Mouse (Mus musculus): Measurements from ENCODE around the gene Ddhd1.
A peak's percentile ranks its signal among the peaks of the same experiment; 100 is the strongest.

The Ddhd1 gene

DNA sequence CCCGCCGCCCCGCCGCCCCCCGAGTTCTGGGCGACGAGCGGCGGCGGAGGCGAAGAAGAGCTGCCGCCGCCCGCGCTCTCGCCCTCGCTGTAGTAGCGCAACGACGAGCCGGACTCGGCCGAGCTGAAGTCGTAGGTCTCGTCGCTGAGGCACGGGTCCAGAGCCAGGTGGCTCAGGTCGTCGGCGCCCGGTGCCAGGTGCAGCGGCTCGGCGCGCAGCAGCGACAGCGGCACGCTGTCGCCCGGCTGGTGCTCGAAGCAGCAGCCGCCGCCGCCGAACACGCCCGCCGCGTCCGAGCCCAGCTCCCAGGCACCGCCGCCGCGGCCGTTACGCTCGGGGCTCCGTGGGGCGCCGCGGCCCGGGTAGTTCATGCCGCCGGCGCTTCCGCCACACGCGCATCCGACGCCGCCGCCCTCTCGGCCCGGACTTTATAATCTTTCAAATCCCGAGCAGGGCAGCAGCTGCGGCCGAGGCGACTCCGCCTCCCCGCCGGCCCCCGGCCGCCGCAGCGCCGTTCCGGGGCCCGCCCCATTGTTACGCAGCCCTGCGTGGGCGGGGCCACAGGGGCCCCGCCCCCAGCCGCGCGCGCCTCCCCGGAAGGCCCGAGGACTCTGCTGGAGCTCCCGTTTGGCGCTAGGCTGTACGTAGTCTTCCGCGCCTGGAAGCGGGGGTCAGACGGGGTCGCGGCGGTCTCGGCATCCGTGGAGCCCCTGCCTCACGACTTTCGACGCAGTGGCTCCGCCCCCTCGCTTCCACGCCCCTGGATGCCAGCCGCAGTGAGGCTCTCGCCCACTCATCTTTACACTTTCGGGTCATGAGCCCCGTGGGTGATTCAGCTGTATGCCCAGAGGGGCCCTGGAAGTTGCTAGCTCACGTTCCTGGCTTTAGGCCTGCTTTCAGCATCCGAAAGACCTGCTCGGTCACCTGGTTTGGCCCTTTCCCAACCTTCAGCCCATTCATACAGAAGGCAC, at the start of gene Ddhd1:
Gene Ddhd1, minus strand, starts transcription at position 503 of the 971 bp plus-strand sequence.
- DNase-seq (ENCODE audit: low read depth, low spot score), result peak; percentile 92

DNA sequence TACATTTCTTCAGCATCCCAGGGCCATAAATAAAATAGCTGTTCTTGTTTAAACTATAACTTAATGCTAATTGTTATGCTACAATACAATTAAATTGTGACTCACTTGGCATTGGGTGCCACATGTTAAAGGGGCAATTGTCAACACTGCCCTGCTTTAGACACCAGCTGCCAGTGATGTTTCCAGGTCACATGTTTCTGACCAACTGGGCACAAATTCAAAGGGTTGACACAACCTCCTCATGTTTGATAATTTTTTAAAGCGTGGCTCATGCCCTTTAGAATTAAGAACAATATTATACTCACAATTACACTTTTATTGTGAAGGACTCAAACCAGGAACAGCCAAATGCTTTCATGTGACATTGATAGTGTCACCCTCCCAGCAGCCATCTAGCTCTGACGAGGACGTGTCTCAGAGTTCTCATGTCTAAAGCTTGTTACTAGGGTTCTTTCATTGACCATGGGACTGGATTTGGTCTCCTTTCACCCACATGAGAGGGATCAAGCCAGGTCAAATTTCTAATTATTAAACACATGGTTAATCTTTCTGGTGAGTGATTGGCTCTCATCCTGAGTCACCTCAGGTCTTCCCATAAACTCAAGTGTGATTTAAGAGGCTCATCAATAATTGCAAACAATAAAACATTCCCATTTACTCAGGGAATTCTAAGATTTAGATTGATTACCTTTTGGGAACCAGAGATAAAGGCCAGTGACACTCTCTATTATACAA, 49.4 kb upstream of the Ddhd1 start:
- DNase-seq (ENCODE audit: low read depth, low spot score), result no peak

DNA sequence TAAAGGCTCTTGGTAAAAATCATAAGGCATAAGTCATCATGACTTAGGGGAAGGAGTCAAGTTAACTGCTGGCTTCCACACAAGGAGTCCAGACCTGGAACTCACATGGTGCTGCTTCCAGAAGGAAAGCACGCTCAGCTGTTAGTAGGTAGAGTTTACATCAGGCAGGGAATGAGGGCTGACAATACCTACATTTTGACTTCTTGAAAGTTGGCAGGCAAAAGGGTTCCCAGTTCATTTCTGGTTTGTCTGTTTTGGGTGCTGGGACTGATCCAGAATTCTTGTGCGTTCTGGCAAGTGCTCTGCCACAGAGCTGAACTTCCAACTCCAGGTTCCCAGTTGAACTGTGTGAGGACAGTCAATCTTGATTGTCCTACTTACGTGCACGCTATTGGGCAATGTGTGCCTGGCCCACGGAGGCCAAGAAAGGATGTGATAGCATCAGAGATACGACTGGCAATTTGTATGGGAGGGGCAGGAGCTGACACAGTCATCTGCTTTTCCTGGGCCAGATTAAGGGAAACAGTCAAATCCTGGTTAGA, 42.2 kb upstream of the Ddhd1 start:
- DNase-seq (ENCODE audit: low read depth, low spot score), result no peak

DNA sequence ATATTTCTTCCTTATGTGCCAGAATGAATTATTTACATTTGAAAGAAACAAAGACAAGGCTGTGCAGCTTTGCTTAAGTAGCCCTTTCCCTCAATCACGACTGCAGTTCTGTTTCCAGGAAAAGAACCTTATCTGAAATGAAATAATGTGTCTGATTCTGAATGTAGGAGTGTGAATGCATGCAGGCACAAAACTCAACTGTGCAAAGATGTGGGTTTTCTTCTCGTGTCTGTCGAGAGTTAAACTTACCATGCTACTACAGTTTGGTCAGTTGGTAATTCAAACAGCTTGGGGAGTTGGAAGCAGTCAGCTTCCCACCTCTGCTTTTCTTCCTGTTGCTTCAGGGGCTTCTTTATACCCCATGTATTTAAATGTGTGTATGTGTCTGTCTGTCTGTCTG, 40.9 kb upstream of the Ddhd1 start:
- DNase-seq (ENCODE audit: low read depth, low spot score), result no peak

DNA sequence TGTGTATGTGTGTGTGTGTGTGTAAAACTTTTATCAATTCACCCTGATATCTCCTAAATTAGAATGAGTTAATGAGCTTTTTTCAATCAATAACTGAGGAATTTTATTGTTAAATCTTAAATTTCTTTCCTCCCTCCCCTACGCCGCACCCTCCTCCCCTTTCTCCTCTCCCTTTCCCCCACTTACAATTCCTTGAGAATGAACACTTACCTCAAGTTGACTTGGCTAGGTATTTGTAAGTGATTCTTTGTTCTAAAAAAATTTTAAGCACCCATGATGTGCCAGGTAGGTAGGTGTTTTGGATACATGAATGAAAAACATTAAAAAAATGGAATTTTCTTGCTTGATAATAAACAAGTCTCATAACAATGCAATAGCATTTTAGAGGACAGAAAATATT, 38.2 kb upstream of the Ddhd1 start:
- no peak for DNase-seq (ENCODE audit: low read depth, low spot score)

DNA sequence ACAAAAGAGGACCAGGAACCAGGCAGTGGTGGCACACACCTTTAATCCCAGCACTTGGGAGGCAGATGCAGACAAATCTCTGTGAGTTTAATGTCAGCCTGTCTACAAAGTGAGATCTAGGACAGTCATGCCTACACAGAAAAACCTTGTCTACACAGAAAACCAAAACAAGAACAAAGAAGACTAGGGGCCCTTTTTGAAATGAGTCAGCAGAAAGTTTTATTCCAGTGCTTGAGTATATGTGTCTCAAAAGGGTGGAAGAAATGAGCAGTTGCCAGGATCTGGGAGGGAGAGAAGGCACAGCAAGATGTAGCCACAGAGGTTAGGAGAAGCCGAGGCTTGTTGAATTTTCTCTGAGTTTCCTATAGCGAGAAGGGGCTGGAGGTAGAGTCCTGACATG, 35.9 kb upstream of the Ddhd1 start:
- DNase-seq (ENCODE audit: low read depth, low spot score), result no peak

DNA sequence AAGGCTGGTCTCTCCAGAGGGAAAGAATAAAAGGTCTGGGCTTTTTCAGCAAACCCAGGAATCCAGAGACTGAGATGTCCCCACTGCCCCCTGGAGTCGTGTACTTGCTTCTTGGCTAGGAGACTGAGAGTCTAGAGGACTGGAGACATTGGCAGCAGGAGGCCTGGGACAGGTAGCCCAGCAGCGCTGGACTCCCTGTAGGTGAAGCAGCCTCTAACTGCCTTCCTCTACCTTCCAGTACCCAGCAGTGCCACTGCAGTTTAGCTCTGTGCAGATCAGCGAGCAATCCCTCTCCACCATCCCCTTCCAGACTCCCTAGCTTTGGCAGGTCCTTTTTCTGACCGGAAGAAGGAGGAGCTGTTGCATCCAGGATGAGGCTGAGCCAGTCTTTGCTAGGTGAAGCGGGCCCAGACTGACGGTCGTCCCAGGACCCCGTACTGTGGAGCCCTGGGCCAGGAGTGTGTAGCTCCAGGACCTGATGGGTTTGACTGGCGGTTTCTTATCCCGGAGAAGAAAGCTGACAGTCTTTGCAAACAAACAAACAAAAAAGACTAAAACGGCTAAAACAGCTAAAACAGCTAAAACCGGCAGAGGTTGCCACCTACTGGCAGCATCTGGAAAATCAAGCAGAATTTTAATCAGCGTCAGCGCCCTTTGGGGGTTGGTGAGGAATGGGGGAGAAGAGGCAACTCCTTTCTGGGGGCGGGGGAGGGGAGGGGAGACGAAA, 32.7 kb upstream of the Ddhd1 start:
- DNase-seq (ENCODE audit: low read depth, low spot score), result peak; percentile 58

DNA sequence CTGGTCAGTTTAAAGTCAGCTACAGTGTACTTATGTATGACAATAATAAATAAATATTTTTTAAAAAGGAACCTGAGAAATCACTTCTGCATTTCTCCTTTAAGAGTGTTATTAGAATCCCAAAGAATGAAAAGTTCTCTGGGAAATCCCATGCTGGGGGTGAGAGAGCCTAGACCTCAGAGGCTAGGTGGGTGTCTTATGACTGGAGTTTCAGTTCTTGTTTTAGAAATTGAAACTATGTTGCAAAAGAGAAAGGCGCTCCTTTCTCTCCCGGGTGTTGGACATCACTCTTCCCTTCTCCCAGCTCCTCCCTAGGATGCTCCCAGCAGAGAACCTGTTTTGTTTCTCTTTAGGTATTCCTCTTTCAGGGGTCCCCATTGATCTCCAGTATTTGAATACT, 27.4 kb upstream of the Ddhd1 start:
- no peak for DNase-seq (ENCODE audit: low read depth, low spot score)

DNA sequence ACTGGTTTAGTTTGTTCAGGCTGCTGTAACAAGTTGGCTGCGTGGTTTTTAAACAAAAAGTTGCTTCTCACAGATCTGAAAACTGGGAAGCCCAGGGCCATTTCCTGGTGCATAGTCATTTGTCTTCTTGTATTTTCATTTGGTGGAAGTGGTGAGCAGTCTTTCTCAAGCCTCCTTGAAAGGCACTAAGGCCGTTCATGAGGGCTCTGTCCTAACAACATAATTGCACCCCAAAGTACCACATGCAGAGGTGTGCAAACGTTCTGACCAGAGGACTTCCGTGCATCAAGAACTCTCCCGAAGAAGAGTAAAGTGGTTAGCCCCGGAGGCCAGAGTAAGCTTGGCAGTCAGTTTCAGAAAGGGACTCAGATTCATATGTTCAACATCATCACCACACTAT, 18.8 kb upstream of the Ddhd1 start:
- DNase-seq (ENCODE audit: low read depth, low spot score), result no peak

DNA sequence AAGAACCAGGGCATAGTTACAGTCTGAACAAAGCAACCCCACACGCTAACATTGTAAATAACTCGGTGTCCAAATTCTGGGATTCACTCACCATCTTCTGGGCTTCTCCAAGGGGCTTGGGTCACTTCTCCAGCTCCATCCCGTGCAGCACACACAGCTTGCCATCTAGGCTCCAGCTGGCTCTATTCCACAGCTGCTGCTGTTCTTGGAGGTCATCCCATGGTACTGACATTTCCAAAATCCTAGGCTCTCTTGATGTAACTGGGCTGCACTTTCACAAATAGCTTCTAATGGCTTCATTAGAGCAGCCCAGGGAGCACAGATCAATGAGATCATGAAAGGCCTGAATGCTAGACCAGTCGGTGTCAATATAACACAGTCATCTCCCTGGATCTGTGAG, 10.4 kb upstream of the Ddhd1 start:
- DNase-seq (ENCODE audit: low read depth, low spot score), result no peak

DNA sequence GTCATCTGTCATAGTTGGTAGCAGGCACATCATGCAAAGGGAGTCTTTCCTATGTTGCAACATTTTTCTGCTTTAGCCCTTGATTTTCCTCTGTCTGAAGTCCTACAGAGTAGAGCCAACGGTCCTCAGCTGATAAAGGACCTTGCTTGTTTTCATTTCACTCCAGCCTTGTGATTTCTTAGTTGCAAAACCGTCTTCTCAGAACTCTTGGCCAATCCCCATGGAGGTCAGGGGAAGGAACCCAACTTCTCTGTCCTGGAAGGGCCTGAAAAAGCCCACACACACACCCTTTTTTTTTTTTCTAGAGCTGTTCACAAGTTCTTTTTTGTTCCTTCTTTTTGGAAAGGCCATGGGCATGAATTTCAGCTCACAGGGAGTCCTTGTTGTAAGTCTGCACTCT, 9.3 kb upstream of the Ddhd1 start:
- DNase-seq (ENCODE audit: low read depth, low spot score), result no peak

DNA sequence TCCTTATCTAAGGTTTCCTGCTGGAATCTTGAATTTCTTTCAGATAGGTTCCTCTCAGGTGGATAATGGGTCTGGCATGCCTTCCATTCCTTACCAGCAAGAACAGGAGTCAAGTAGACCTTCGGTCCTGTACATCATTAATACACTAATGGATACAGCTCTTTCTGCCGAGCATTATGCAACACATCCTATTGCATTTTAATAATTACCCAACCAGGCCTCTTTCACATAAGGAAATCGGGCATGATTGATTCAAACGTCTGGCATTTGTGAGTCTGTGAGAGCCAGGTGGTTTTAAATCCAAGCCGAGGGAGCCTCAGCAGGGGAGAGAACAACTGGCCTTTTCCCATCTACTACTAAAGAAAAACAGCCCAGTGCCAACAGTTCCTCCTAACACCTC, 3.6 kb upstream of the Ddhd1 start:
- no peak for DNase-seq (ENCODE audit: low read depth, low spot score)

DNA sequence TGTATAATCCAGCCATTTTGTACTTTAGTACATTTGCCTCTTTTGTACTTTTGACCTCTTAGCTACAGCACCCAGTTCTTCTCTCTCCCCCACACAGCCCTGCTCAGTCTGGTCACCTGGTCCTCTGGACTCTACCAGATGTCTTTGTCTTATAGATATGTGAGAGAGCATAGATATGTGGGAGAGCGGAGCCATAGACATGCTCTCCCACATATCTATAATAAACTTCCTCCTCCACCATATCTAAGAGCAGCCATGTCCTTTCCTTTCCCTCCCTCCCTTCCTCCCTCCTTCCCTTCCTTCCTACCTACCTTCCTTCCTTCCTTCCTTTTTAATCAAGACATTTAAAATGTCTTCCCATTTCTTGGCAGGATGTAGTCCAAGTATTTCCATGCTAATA, 2.4 kb upstream of the Ddhd1 start:
- DNase-seq (ENCODE audit: low read depth, low spot score), result no peak

DNA sequence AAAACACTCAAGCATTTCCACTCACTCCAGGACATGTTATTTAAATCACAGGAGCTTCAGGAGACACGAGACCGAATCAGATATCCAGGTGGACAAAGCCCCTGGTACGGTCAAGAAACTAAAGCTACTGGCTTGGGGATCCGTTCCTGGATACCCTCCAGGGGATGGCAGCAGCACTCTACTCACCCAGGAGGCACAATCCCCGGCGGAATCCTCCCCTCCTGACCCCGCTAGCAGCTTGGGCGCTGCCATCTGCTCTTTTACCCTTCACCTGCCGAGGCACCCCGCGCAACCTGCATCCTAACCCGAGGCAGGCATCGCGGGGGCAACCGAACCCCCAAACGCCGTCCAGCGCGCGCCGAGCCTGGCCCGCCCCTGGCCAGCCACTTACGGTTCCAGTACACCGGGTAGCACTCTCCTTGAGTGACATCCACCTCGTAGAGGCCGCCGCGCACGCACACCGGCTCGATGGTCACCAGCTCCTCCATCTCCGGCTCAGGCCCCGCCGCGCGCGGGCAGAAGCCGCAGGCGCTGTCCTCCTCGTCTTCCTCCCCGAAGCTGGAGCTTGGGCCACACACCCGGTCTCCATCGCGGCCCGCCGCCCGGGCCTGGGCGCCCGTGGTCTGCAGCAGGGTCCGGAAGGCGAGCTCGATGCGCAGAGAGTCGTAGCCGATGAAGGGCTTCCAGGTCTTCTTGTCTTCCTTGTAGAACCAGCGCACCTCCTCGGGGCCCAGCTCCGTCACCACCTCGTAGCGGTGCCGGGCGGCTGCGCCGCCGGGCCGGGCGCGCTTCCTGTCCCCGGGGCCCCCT, 907 bp downstream of the Ddhd1 start:
- peak; percentile 65 for DNase-seq (ENCODE audit: low read depth, low spot score)

DNA sequence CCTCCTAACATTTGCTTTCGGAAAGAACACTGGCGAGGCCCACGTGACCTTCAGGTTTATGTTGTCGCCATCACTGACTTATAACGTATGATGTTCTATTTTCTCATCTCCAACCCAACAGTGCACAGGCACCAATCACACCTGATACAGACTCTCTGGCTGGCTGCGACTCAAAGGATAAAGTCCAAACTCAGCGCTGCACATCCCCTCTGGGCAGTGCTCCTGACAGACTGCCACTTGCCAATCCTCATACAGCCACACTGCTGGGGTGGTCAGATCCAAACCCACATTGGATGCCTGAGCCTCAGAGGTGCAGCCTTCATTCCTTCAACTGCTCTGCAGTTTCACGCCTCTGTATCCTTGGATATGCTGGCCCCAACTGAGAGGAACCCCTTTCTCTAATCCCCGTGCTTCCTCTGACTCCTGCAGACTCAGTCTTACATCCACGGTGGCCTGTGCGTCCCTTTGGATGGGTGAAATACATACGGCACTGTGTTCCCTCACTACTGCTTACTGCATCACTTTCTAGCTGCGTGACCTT, 3.0 kb downstream of the Ddhd1 start:
- DNase-seq (ENCODE audit: low read depth, low spot score), result no peak

DNA sequence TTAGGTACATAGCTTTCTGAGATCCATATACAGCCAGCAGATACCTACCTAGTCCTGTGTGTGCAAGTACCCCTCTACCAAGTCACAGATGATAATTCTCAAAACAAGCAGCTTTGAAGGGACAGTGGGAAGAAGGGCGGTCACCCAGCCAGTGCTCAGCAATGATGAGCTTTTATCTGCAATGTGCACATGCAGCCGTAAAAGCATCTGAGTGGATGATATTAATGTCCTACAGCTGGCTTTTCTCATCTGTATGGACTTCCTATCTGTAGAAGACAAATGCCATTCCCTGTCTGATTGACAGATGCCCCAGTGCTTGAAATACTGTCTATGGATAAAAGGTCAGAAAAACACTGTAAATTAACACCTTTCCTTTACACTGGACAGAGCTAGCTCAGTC, 4.2 kb downstream of the Ddhd1 start:
- DNase-seq (ENCODE audit: low read depth, low spot score), result no peak

DNA sequence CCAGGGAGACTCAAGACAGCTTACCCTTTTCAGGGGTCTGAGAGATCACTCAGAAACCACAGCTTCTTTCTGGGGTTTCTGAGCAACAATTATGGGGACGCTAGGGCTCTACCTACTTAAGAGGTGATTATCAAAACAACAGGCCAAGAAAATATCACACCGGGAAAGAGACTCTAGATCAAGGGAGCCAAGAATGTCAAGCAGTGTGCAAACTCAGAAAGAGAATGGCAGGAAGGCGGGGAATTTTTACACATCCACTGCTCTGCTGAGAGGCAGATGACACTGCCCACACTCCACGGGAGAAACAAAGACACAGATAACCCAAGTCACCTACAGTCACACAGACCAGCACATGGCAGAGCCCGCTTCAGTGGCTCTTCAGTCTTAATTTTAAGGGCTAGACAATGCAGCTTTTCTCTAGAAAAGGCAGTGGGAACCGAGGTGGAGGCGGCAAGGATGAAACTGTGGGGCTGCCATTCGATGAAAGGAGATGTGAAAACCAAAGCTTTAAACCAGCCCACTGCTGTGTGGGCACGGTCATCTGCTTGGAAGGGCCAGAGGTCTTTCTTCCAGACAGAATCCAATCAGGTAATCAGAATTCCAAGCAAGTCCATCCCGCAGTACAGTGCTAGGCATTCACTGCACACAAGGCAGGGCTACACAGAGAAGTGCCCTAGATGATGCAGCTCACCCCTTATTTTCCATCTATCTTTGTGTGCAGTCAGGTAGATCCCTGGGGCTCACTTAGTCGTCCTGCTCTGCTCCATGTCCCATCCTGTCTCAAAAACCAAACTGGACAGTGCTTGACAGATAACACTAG, 8.7 kb downstream of the Ddhd1 start:
- DNase-seq (ENCODE audit: low read depth, low spot score), result peak; percentile 23

DNA sequence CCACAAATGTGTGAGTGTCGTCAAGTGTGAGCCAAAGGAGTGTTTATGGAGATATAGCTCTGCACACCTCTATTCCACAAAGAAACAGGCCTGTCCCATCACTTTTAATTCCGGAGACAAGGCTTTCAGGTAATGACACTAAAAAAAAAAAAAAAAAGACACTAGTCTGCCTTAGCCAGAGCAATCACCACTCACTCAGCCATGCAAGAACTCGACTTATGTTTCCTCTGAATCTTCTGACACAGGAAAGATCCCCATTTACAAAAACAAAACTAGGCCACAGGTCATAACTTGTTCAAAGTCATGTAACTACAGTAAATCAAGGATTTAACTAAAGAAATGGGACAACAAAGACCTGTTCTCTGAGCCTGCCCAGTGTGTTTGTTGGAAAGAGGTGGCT, 9.8 kb downstream of the Ddhd1 start:
- no peak for DNase-seq (ENCODE audit: low read depth, low spot score)

DNA sequence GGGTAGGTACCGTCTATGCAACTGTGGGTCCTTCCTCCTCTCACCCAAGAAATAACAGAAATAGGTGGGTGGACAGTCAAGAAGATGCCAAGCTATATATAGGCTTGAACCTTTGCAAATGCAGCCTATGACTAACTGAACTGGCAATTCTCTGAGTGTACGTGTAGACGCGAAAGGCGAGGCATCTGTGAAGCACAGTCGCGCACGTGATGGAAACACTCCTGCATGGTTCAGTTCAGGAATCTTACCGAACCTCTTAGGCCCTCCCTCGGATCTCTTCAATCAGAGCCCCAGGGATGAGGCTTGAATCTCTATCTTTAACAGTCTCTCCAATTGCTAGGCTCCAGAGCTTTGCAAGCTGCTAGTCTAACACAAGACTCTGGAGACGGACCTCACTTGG, 10.3 kb downstream of the Ddhd1 start:
- no peak for DNase-seq (ENCODE audit: low read depth, low spot score)

DNA sequence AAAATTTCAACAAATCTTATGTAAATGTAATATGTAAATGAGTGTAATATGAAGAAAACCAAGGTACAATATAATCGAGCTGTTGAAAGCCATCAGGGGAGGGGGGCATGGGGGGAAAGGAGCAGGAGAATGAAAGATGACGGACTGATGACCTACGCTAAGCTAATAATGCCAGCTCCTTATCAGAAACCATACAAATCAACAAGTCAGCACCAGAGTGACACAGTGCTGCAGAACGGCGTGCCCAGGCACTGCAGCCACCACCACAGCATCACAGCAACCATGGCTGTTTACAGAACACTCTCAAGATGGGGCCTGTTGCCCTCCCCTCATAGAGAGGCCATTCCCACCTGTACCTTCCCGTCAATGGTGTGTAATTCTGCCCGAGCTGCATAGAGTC, 10.8 kb downstream of the Ddhd1 start:
- DNase-seq (ENCODE audit: low read depth, low spot score), result no peak

All from ZHBTc4 (cell line).